Mouse (Mus musculus) urinary bladder, adult 2 months (tissue): ENCODE results near the gene Rhobtb3. TPM values are rescaled to one million over a fixed set of nuclear protein-coding genes. Genes with fewer than 3 reads are reported as not detected.

ENCODE experiments used
- polyA plus RNA-seq: library from polyadenylated mRNA; depleted of rRNA; stranded (reverse); fragments of >200 nt; gene quantifications from 2 replicates; pipeline ENCODE4 v1.2.3, GENCODE M21; 2012; rRNA removed

Gene Rhobtb3
- polyA plus RNA-seq, 1 experiment = 10.1 TPM

Other genes starting within 250 kb of the Rhobtb3 start
- 5.2 and 5.5 TPM in 2 replicates for gene Ell2, start 237.2 kb downstream of the Rhobtb3 start, polyA plus RNA-seq
- 64.4 and 65.9 TPM in 2 replicates for gene Glrx, start 104.1 kb downstream of the Rhobtb3 start, polyA plus RNA-seq
- gene Spata9, start 23.2 kb upstream of the Rhobtb3 start, polyA plus RNA-seq = not detected in 2 replicates
- gene Rfesd, start 74.8 kb upstream of the Rhobtb3 start, polyA plus RNA-seq = 16.4 and 17.5 TPM in 2 replicates
- not detected in 2 replicates for gene Gpr150, start 113.1 kb upstream of the Rhobtb3 start, polyA plus RNA-seq
- 9.1 and 11.1 TPM in 2 replicates for gene Arsk, start 154.7 kb upstream of the Rhobtb3 start, polyA plus RNA-seq
- gene Ttc37, start 154.8 kb upstream of the Rhobtb3 start, polyA plus RNA-seq = 10.4 and 11.6 TPM in 2 replicates